Mouse (Mus musculus): ENCODE data around the gene Msantd2. TPM values are rescaled to one million over a fixed set of nuclear protein-coding genes. Genes with fewer than 3 reads are reported as not detected.

Gene Msantd2
- polyA plus RNA-seq, 2 experiments from 2014 or later = 7.9 to 9.3 TPM

DNA sequence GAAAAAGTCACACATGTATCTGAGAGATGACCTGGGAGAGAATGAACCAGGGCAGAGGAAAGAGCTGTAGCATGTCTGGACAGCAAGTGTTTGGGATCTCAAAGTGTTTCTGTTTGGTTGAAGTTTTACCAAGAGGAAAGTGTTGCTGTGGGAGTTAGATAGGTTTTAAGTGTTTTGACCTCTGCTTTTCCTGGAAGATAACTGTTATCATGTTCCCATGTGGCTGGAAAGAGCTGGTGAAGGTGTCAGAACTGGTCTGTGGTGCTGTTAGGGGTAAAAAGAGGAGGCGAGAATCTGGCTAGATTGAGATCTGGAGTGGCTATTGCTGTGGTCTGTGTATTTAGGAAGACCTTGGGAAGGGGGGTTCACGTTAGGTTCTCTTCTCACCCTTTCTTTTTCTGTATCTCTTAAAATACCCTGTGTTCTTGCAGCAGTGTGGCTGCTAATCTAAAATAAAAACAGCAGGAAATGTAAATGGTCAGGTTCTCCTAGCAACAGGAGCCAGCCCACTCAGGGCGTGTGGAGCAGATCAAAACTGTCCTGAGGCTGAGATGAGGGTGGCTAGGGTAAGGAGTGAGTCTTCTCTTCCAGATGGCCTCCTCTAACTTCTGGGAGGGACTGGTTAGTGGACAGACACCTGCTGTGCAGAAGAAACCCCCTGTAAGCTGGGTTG is 83.2 kb downstream of the Msantd2 start:
- ATAC-seq = no peak

Other genes starting within 250 kb of the Msantd2 start
- 1 to 10 TPM; 1.4 to 1.7 TPM for gene Slc37a2, start 233.6 kb upstream of the Msantd2 start, polyA plus RNA-seq (2017; shearing (Covaris generic))
- 1 to 10 TPM; 3.8 to 6.9 TPM for gene Ccdc15, start 140.9 kb upstream of the Msantd2 start, polyA plus RNA-seq (2017; shearing (Covaris generic))
- gene Hepacam, start 122.0 kb upstream of the Msantd2 start, polyA plus RNA-seq (2017; shearing (Covaris generic)) = not detected
- gene Robo4, start 87.4 kb upstream of the Msantd2 start, polyA plus RNA-seq (2017; shearing (Covaris generic)) = not detected
- gene Robo3, start 56.1 kb upstream of the Msantd2 start, polyA plus RNA-seq (2017; shearing (Covaris generic)) = not detected
- gene Esam, start 38.8 kb downstream of the Msantd2 start, polyA plus RNA-seq (2017; shearing (Covaris generic)) = under 1 TPM in 1 of 2 experiments, not detected in 1; 0.58 TPM
- gene Vsig2, start 49.9 kb downstream of the Msantd2 start, polyA plus RNA-seq (2017; shearing (Covaris generic)) = not detected
- gene Nrgn, start 63.6 kb downstream of the Msantd2 start, polyA plus RNA-seq (2017; shearing (Covaris generic)) = under 1 TPM in 1 of 2 experiments, not detected in 1; 0.33 TPM
- 10 to 100 TPM in 1 of 2 experiments, 1 to 10 TPM in 1; 9.7 to 13.6 TPM for gene Siae, start 66.4 kb downstream of the Msantd2 start, polyA plus RNA-seq (2017; shearing (Covaris generic))
- 1 to 10 TPM in 1 of 2 experiments, not detected in 1; 1.4 TPM for gene Spa17, start 124.4 kb downstream of the Msantd2 start, polyA plus RNA-seq (2017; shearing (Covaris generic))
- gene Tbrg1, start 168.0 kb downstream of the Msantd2 start, polyA plus RNA-seq (2017; shearing (Covaris generic)) = 100 to 1,000 TPM; 200 to 207 TPM
- not detected for gene Panx3, start 179.9 kb downstream of the Msantd2 start, polyA plus RNA-seq (2017; shearing (Covaris generic))
- gene Olfr160, start 226.9 kb downstream of the Msantd2 start, polyA plus RNA-seq (2017; shearing (Covaris generic)) = under 1 TPM in 1 of 2 experiments, not detected in 1; 0.41 TPM